Mouse (Mus musculus): ENCODE results near the gene Nxnl2. TPM values are rescaled to one million over a fixed set of nuclear protein-coding genes. Genes with fewer than 3 reads are reported as not detected.
A peak's percentile ranks its signal among the peaks of the same experiment; 100 is the strongest.
"Not testable (repeated sequence)": the region's sequence is repeated elsewhere in the genome, so short reads cannot be mapped to it uniquely, and the experiment has no call there.

Nxnl2 gene
- polyA plus RNA-seq, 1 experiment from 2014 or later: 4.4 TPM

DNA sequence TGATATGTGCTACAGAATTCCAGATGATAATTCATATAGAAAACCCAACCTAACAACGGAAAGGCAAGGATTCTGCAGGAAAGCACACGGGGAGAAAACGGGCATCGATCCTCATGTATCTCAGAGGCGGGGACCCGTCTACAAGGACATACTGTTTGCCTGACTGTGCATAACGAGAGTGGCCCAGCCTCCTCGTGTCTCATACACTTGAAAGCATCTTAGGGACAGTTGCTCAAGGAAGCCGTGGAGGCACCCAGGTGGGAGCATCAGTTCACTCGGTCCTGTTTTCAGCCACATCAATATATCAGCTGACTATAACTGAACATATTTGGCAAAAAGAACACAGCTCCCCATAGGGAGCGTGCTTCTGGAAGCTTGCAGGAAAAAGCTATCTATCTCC, 33.3 kb downstream of the Nxnl2 start:
- not testable (repeated sequence) for H3K27me3 ChIP-seq (ENCODE audit: control insufficient read depth, insufficient read depth, low read length); DNase-seq (ENCODE audit: low spot score); H3K9ac ChIP-seq (ENCODE audit: low read length); H3K27ac ChIP-seq (replicated peaks; ENCODE audit: low read depth, low read length); H3K36me3 ChIP-seq (ENCODE audit: control insufficient read depth, insufficient read depth, low read length); H3K9me3 ChIP-seq (ENCODE audit: control insufficient read depth, low read length); H3K4me3 ChIP-seq (ENCODE audit: low read depth, low read length); H3K4me2 ChIP-seq (ENCODE audit: low read depth, severe bottlenecking); H3K4me1 ChIP-seq (ENCODE audit: control insufficient read depth, insufficient read depth, low read length); ATAC-seq (ENCODE audit: insufficient number of reproducible peaks, low FRiP score, low TSS enrichment, low read depth)
- 90% methylated on average over 11 of the region's 11 CpGs for WGBS

DNA sequence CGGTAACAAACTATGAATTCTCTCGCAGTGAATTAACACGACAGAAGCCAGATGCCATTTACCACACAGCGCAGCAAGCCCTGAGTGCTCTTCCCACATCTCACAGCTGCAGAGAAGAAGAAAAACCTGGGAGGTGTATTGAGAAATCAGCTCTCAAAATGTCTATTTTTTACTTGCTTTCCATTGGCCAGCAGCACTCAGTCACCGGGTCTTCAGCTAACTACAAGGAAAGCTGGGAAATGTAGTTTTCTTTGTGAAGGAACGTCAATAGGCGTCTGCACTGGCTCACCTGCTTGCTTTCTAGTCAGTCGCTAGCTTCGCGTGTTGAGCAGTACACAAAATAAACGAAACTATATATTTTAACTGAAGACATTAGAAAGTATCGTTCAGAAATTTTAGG, 37.1 kb downstream of the Nxnl2 start:
- no peak overlapping the region for H3K27ac ChIP-seq (replicated peaks; ENCODE audit: low read depth, low read length)
- H3K4me1 ChIP-seq (ENCODE audit: control insufficient read depth, insufficient read depth, low read length): no peaks in the 10 kb centered on the region
- no peak overlapping the region for H3K9ac ChIP-seq (ENCODE audit: low read length)
- H3K27me3 ChIP-seq (ENCODE audit: control insufficient read depth, insufficient read depth, low read length): no peaks in the 10 kb centered on the region
- ATAC-seq (ENCODE audit: insufficient number of reproducible peaks, low FRiP score, low TSS enrichment, low read depth) (no peak), DNase-seq (ENCODE audit: low spot score) (no peak)
- no peak overlapping the region for H3K4me2 ChIP-seq (ENCODE audit: low read depth, severe bottlenecking)
- no peaks in the 10 kb centered on the region for H3K9me3 ChIP-seq (ENCODE audit: control insufficient read depth, low read length)
- H3K4me3 ChIP-seq (ENCODE audit: low read depth, low read length): no peak overlapping the region
- no peaks in the 10 kb centered on the region for H3K36me3 ChIP-seq (ENCODE audit: control insufficient read depth, insufficient read depth, low read length)
- 75% methylated on average over 12 of the region's 12 CpGs for WGBS

DNA sequence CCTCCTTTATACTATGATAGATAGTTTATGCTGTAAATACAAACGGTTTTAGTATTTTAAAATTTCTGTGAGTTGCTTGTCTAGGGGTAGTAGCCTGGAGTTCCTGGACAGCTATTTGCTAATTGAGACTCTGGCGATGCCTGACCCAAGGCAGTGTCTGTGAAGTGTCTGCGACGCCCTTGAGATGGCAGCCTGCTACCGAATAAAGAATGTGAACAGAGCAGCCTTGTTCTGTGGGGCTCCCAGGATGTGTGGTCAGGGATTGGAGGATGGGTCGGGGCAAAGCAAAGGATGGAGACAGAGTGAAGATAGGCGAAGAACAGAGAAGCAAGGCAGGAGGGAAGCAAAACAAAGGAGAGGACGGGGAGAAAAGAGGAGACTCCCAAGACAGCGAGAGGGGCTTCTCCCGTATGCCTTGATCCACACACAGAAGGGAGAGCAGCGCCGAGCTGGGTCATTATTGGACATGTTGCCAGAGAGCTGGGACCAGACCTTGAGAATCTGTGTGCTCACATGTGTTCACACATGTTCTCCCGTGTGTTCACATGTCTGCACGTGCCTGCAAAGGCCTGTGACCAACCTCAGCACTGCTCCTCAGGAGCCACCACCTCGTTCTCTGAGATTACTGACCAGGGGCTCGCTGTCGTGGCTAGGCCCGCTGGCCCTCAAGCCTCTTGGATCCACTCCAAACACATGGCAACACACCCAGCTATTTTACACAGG, 37.7 kb downstream of the Nxnl2 start:
- 61% methylated on average over 18 of the region's 18 CpGs for WGBS
- no peaks in the 10 kb centered on the region for H3K4me1 ChIP-seq (ENCODE audit: control insufficient read depth, insufficient read depth, low read length)
- H3K4me2 ChIP-seq (ENCODE audit: low read depth, severe bottlenecking): no peak overlapping the region
- H3K27me3 ChIP-seq (ENCODE audit: control insufficient read depth, insufficient read depth, low read length): no peaks in the 10 kb centered on the region
- no peaks in the 10 kb centered on the region for H3K9me3 ChIP-seq (ENCODE audit: control insufficient read depth, low read length)
- ATAC-seq (ENCODE audit: insufficient number of reproducible peaks, low FRiP score, low TSS enrichment, low read depth) (0 out of 2 replicates have a peak, but pooled peaks have one; percentile 57), DNase-seq (ENCODE audit: low spot score) (peak; percentile 48)
- no peak overlapping the region; the same call in 1 of the 2 replicates for H3K27ac ChIP-seq (replicated peaks; ENCODE audit: low read depth, low read length)
- H3K4me3 ChIP-seq (ENCODE audit: low read depth, low read length): no peak overlapping the region
- H3K9ac ChIP-seq (ENCODE audit: low read length): no peak overlapping the region
- H3K36me3 ChIP-seq (ENCODE audit: control insufficient read depth, insufficient read depth, low read length): no peaks in the 10 kb centered on the region

- 75% methylated on average over 5 of the region's 5 CpGs for WGBS
- H3K36me3 ChIP-seq (ENCODE audit: control insufficient read depth, insufficient read depth, low read length): no peaks in the 10 kb centered on the region
- H3K9me3 ChIP-seq (ENCODE audit: control insufficient read depth, low read length): no peaks in the 10 kb centered on the region
- ATAC-seq (ENCODE audit: insufficient number of reproducible peaks, low FRiP score, low TSS enrichment, low read depth) (no peak), DNase-seq (ENCODE audit: low spot score) (no peak)
- H3K4me3 ChIP-seq (ENCODE audit: low read depth, low read length): no peak overlapping the region
- no peaks in the 10 kb centered on the region for H3K27me3 ChIP-seq (ENCODE audit: control insufficient read depth, insufficient read depth, low read length)
- H3K27ac ChIP-seq (replicated peaks; ENCODE audit: low read depth, low read length): no peak overlapping the region
- H3K4me1 ChIP-seq (ENCODE audit: control insufficient read depth, insufficient read depth, low read length): no peaks in the 10 kb centered on the region
- no peak overlapping the region for H3K9ac ChIP-seq (ENCODE audit: low read length)
- no peak overlapping the region for H3K4me2 ChIP-seq (ENCODE audit: low read depth, severe bottlenecking)
Measured at GRCm38 (mm10) chr13:51210639-51211038, 39.8 kb downstream of the Nxnl2 start.

GRCm38 (mm10) chr13:51214746-51215145, 43.9 kb downstream of the Nxnl2 start:
- no peak for DNase-seq (ENCODE audit: low spot score)
- Histone ChIP-seq H3K36me3 (ENCODE audit: control insufficient read depth, insufficient read depth, low read length) (no peaks in the 10 kb centered on the region), H3K27ac (replicated peaks; ENCODE audit: low read depth, low read length) (no peak overlapping the region), H3K4me1 (ENCODE audit: control insufficient read depth, insufficient read depth, low read length) (peaks cover 3% of the 10 kb centered on the region; the same call in 1 of the 2 replicates), H3K9ac (ENCODE audit: low read length) (no peak overlapping the region), H3K27me3 (ENCODE audit: control insufficient read depth, insufficient read depth, low read length) (no peaks in the 10 kb centered on the region), H3K4me3 (ENCODE audit: low read depth, low read length) (no peak overlapping the region), H3K4me2 (ENCODE audit: low read depth, severe bottlenecking) (no peak overlapping the region), H3K9me3 (ENCODE audit: control insufficient read depth, low read length) (no peaks in the 10 kb centered on the region)
- ATAC-seq (ENCODE audit: insufficient number of reproducible peaks, low FRiP score, low TSS enrichment, low read depth): no peak
- WGBS: 85% methylated on average over 2 of the region's 2 CpGs

DNA sequence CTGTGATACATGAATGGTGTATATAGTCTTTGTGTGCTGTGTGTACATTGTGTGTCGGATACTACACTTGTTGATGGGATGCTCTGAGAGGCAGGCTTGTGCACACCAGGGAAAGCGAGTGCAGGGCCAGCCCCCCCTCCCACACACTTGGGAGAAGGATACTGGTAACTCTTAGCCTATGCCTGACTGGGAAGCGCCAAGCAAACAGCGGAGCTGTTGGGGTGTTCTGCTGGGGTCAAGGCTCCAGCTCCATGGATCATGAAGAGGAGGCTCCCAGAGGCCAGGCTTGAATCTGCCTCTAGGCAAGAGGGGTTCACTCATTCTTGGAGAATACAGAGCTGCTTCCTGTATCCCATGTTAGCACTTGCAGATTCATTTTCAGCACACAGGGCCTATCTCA, 50.1 kb downstream of the Nxnl2 start:
- Histone ChIP-seq H3K36me3 (ENCODE audit: control insufficient read depth, insufficient read depth, low read length) (no peaks in the 10 kb centered on the region; the same call in 1 of the 2 replicates), H3K27me3 (ENCODE audit: control insufficient read depth, insufficient read depth, low read length) (no peaks in the 10 kb centered on the region), H3K4me1 (ENCODE audit: control insufficient read depth, insufficient read depth, low read length) (peaks cover 30% of the 10 kb centered on the region), H3K27ac (replicated peaks; ENCODE audit: low read depth, low read length) (peak overlapping the region; percentile 94), H3K4me2 (ENCODE audit: low read depth, severe bottlenecking) (no peak overlapping the region), H3K9me3 (ENCODE audit: control insufficient read depth, low read length) (no peaks in the 10 kb centered on the region), H3K4me3 (ENCODE audit: low read depth, low read length) (no peak overlapping the region), H3K9ac (ENCODE audit: low read length) (peak overlapping the region; percentile 36; the same call in 1 of the 2 replicates)
- 38% methylated on average over 4 of the region's 4 CpGs for WGBS
- peak; percentile 20; the same call in 1 of the 2 replicates for ATAC-seq (ENCODE audit: insufficient number of reproducible peaks, low FRiP score, low TSS enrichment, low read depth)
- DNase-seq (ENCODE audit: low spot score): peak; percentile 64

- peak; percentile 70 for DNase-seq (ENCODE audit: low spot score)
- peak; percentile 76 for ATAC-seq (ENCODE audit: insufficient number of reproducible peaks, low FRiP score, low TSS enrichment, low read depth)
- no peaks in the 10 kb centered on the region for H3K27me3 ChIP-seq (ENCODE audit: control insufficient read depth, insufficient read depth, low read length)
- peaks cover 30% of the 10 kb centered on the region for H3K4me1 ChIP-seq (ENCODE audit: control insufficient read depth, insufficient read depth, low read length)
- no peaks in the 10 kb centered on the region; the same call in 1 of the 2 replicates for H3K36me3 ChIP-seq (ENCODE audit: control insufficient read depth, insufficient read depth, low read length)
- no peak overlapping the region for H3K4me3 ChIP-seq (ENCODE audit: low read depth, low read length)
- H3K4me2 ChIP-seq (ENCODE audit: low read depth, severe bottlenecking): peak overlapping the region; percentile 8; the same call in 1 of the 2 replicates
- 18% methylated on average over 12 of the region's 12 CpGs for WGBS
- no peak overlapping the region for H3K9ac ChIP-seq (ENCODE audit: low read length)
- peak overlapping the region; percentile 94 for H3K27ac ChIP-seq (replicated peaks; ENCODE audit: low read depth, low read length)
- H3K9me3 ChIP-seq (ENCODE audit: control insufficient read depth, low read length): no peaks in the 10 kb centered on the region
Measured at GRCm38 (mm10) chr13:51221425-51222160, 50.8 kb downstream of the Nxnl2 start.

Measured in limb, embryonic 11.5 days (tissue).